Mouse (Mus musculus) cerebellum, adult 2 months (tissue): Measurements from ENCODE around the gene Fam162b. TPM values are rescaled to one million over a fixed set of nuclear protein-coding genes. Genes with fewer than 3 reads are reported as not detected.

Experiments
- DNase-seq, 2 experiments: peaks; one replicate each; pipeline ENCODE4 v3.0.0; 2021
- H3K27ac ChIP-seq: fragments of 200-500 bp; 2 replicates; pipeline ENCODE4 v1.5.1; 2012; ENCODE audit warnings: low read length, control low read depth, inconsistent platforms; ENCODE audit not compliant: insufficient read depth
- H3K27me3 ChIP-seq: fragments of 200-500 bp; 2 replicates; pipeline ENCODE4 v1.6.1; 2012; ENCODE audit warnings: inconsistent platforms, mild to moderate bottlenecking, low read length, moderate library complexity; ENCODE audit not compliant: control insufficient read depth, insufficient read depth
- H3K4me1 ChIP-seq: fragments of 200-500 bp; 2 replicates; pipeline ENCODE4 v1.6.1; 2011; ENCODE audit warnings: low read length; ENCODE audit not compliant: control insufficient read depth, insufficient read depth
- H3K4me3 ChIP-seq: fragments of 200-500 bp; replicated peaks from 2 replicates; pipeline ENCODE3; 2011; ENCODE audit warnings: mild to moderate bottlenecking, low read depth, low read length, control low read depth; ENCODE audit not compliant: insufficient read depth
- CTCF ChIP-seq: fragments of 200-500 bp; IDR thresholded peaks from 2 replicates; pipeline ENCODE4 v1.5.1; 2011; ENCODE audit warnings: low read depth, mild to moderate bottlenecking, control low read depth, low read length, moderate library complexity, borderline replicate concordance; ENCODE audit not compliant: insufficient read depth
- POLR2A ChIP-seq: fragments of 200-500 bp; IDR thresholded peaks from 2 replicates; pipeline ENCODE4 v1.6.1; 2011; ENCODE audit warnings: low read length, control low read depth, borderline replicate concordance; ENCODE audit not compliant: insufficient read depth
- WGBS: fragments of 180-500 bp; shearing (Covaris S2); methylation state at CpG from one replicate; pipeline ENCODE4 v1.1.7; 2018; 5-methylcytosine and 5-hydroxymethylcytosine counted together
- polyA plus RNA-seq: library from polyadenylated mRNA; depleted of rRNA; stranded (reverse); fragments of >200 nt; gene quantifications from 2 replicates; pipeline ENCODE4 v1.2.3, GENCODE M21; 2012

Fam162b gene
- polyA plus RNA-seq, 1 experiment, result not detected

DNA sequence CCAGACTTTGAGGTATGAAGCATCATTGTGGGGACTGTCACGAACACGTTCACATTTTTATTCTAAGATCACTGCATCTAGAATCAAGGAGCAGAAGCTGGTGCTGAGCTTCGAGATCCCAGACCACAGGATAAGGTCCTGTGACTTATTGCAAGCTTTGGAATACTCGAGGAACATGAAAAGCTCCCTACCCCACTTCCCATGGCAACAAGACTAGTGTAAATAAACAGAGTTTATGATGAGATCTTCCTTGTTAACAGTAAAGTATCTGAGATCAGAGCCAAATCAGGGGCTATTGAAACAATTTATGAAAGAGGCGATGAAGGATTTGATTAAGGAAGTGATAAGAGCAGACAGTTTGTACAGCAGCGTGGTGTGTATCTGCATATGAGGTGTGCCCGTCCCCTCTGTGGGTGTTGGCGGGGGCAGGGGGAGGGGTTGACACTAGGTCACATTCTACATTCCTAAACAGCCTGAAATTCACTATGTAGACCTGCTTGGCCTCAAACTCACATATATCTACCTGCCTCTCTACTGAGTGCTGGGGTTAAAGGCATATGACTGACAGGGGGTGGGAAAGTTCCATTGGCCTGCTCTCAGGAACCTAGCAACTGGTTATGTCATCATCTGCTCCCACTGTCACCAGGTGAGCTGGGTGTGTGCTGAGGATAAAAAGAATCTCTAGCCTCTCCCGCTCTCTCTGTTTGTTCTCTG is 21.8 kb upstream of the Fam162b start:
- 83% methylated on average over 9 of the region's 9 CpGs for WGBS
- Histone ChIP-seq H3K4me3 (no peak overlapping the region), H3K4me1 (no peaks in the 10 kb centered on the region), H3K27ac (no peak overlapping the region), H3K27me3 (no peaks in the 10 kb centered on the region)
- no peak for TF ChIP-seq CTCF
- TF ChIP-seq POLR2A, result no peak
- DNase-seq, result no peak

DNA sequence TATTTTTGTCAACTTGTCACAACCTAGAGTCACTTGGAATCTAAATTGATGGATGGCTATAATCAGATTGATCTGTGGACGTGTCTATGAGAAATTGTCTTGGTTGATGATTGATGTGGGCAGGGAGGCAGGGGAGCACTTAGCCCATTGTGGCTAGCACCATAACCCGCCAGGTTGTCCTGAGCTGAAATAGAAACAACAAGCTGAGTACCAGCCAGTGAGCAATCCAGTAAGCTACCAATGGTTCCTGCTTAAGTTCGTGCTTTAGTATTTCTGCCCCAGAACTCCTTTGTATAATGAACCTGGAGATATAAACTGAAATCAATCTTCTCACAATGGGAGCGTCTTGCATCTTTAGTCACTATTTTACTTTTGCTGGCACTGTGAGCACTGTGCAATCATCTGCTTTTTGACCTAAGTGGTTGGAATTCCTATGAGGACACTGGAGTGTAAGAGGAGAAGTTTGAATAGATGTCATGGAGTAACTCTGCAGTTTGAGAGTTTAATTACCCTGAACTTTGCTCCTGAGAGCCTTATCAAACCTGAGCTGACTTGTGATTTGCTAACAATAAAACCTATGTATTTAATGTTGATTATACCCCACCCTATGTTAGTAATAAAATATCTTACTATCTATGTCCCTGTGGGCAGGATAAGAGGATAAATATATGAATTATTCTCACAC is 19.6 kb upstream of the Fam162b start:
- H3K4me3 ChIP-seq, result no peak overlapping the region
- 81% methylated on average over 4 of the region's 4 CpGs for WGBS
- DNase-seq, result no peak
- H3K27ac ChIP-seq, result no peak overlapping the region
- no peaks in the 10 kb centered on the region for H3K4me1 ChIP-seq
- TF ChIP-seq CTCF (no peak), POLR2A (no peak)
- no peaks in the 10 kb centered on the region for H3K27me3 ChIP-seq

DNA sequence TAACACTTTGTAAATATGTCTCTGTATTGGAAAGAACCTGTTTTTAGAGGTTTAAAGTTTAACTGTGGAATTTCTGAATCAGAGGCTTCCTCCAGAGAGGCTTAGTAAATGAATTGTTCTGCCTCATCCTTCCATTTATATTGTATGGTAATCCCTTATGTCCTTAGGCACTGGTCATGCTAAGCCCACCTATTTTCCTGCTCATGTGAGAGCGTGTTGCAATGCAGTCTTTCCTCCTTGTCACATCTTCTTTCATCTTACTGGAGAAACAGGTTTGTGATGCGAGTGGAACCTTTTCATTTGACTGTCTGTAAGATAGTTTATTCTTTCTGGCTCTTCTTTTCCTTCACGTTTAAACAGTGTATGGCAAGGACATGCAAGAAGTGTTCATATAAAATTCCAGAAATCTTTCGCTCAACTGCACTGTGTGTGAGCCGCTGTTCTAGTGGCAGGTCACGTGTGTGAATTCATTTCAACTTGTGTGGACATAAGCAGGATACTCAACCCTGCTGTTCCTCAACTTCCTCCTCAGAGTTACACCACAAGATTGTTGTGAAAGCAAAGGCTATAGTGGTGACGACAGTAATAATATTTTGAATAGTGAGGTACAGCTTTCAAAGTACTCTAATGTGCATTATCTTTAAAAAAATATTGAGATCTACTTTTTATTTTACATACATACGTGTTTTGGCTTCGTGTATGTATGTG is 6.8 kb upstream of the Fam162b start:
- TF ChIP-seq POLR2A, result no peak
- TF ChIP-seq CTCF, result no peak
- Histone ChIP-seq H3K27me3 (no peaks in the 10 kb centered on the region), H3K4me3 (no peak overlapping the region), H3K4me1 (no peaks in the 10 kb centered on the region), H3K27ac (no peak overlapping the region)
- WGBS, result 83% methylated on average over 9 of the region's 9 CpGs
- no peak for DNase-seq

DNA sequence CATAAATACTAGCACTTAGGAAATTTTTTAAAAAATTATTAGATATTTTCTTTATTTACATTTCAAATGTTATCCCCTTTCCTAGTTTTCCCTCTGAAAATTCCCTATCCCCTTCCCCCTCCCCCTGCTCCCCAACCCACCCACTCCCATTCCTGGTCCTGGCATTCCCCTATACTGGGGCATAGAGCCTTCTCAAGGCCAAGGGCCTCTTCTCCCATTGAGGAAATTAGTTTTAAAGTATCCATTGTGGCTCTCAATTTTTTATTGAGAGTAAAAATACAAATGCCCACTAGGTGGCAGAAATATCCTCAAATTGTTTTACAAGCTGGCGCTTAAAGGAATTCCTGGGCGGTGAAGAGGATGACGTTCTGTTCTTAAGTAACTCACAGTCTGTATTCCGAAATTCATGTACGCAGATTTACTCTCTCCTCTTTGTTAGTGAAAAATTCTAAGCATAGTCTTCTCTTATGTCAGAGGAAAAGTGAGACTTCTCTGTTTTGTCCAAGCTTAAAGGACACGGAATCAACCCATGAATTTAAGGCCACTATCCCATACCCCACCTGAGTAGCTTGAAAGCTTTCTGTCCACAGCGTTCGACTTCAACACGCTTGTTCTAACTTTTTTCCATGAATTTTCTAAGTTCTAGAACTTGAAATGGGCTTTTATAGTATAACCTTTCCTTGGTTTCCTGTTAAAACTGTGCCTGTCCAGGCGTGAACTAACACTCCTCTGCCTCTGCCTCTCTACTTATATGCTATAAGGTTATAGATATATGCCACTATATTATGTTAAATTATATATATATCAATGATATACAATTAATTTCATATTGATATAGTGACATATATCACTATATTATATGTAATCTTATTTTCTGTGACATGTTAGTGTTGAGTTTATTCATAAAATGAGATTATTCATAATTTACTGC is 4.9 kb upstream of the Fam162b start:
- DNase-seq, result peak in 1 of 2 experiments; percentile 3

DNA sequence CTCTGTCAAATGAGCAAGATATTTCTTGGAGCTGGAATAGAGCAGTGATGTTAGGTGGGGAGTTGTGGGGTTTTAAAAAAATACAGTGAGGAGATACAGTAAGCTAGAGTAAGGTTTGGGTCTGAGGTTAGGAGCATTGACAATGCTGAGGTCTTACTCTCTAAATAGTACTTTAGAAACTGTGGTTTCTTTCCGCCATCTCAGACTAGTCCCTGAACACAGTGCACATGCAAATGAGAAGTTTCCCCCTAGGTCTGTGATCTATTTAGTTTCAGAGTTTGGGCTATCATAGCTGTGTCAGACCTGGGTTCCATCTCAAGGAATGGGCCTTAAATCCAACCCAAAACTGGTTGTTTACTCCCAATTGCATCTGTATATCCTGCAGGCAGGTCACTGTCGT is 1.3 kb upstream of the Fam162b start:
- TF ChIP-seq CTCF, result no peak
- TF ChIP-seq POLR2A, result no peak
- Histone ChIP-seq H3K27ac (no peak overlapping the region), H3K4me3 (no peak overlapping the region), H3K4me1 (no peaks in the 10 kb centered on the region), H3K27me3 (no peaks in the 10 kb centered on the region)
- 88% methylated on average over 2 of the region's 2 CpGs for WGBS
- no peak for DNase-seq

More for the DNA sequence above, 4.9 kb upstream of the Fam162b start:
- Histone ChIP-seq H3K4me1 (no peaks in the 10 kb centered on the region), H3K27me3 (no peaks in the 10 kb centered on the region), H3K4me3 (no peak overlapping the region), H3K27ac (no peak overlapping the region)
- TF ChIP-seq CTCF (no peak), POLR2A (no peak)
- WGBS, result 42% methylated on average over 10 of the region's 10 CpGs

DNA sequence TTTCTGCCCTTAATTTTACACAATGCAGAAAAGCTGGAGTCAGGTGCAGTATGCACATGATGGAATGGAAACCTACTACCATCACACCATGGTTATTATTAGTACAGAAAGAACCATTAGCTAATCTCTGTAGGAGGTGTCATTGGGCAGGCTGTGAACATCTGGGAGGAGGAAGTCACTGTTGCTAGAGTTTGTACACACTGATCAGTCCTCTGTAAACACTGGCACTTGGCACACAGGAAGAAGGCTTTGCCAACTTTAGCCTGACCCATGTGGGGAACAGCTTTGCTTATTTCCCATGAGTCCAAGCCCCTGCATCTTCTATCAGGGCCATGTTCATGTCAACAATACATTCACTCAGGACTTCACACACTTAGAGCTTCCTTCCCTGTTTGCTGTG is 5.4 kb downstream of the Fam162b start:
- Histone ChIP-seq H3K4me3 (no peak overlapping the region), H3K4me1 (no peaks in the 10 kb centered on the region), H3K27ac (no peak overlapping the region), H3K27me3 (no peaks in the 10 kb centered on the region)
- TF ChIP-seq CTCF (no peak), POLR2A (no peak)
- no peak for DNase-seq

DNA sequence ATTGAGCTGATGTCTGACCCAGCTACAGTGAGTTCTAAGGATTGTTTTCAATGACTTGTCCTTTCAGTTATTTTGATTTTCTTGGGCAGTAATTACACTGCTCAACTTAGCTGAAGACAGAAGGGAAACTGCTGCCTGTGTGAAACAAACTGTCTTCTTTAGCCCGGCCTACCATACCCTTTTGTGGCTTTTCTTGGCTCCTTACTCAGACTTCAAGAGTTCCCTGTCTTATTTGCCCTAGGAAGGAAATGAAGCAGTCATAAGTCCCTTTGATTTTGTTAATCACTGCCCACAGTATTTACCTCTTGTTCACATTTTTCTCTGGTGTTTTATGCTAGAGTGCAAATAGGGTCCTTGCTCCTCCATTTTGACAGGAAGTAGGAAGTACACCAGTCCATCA is 5.9 kb downstream of the Fam162b start:
- H3K27me3 ChIP-seq, result no peaks in the 10 kb centered on the region
- no peak overlapping the region for H3K27ac ChIP-seq
- no peaks in the 10 kb centered on the region for H3K4me1 ChIP-seq
- TF ChIP-seq CTCF, result no peak
- TF ChIP-seq POLR2A, result no peak
- no peak overlapping the region for H3K4me3 ChIP-seq
- DNase-seq, result no peak
- WGBS, result 56% methylated on average over 1 of the region's 1 CpGs
